Mouse (Mus musculus) left cerebral cortex, postnatal 4 days (tissue): ENCODE results near the gene Alx1. TPM values are rescaled to one million over a fixed set of nuclear protein-coding genes. Genes with fewer than 3 reads are reported as not detected.

Source experiments
- DNase-seq: peaks from one replicate; pipeline ENCODE4 v3.0.0-alpha.2; 2022
- intact Hi-C: fragments of 180-260 bp; cut with DNase I; formaldehyde crosslinking; loops from one replicate; pipeline ENCODE4 v1.15.1; 2025
- total RNA-seq, 2 experiments: library from RNA; stranded (reverse); gene quantifications; 2 replicates each; pipeline ENCODE4 v1.2.3; 2021

The Alx1 gene
- total RNA-seq = under 1 TPM; 0.36 to 0.60 TPM

- intact Hi-C loops = no loop called here
- no peak for DNase-seq
These were observed at the start of gene Alx1 for GRCm38 (mm10) chr10:103029730-103030490. Alx1 (minus strand) TSS chr10:103030215.

DNA sequence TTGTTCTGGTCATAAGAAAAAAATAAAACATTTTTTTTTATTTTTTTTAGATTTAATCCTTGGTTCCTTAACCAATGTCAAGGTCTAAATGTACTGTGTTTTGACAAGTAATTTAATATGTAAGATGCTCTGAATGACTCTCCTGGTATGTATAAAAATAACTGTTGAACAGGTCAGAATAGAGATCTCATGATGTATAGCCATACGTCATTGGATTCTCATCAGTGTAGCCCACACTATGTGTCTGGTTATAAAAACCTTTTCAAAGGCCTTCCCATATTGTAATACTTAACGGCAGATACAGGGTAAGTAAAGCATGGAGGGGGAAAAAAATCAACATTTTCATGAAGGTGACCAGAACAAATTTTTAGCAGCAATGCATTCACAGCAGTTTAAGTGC is 19.6 kb upstream of the Alx1 start:
- intact Hi-C loops = no loop called here
- no peak for DNase-seq

DNA sequence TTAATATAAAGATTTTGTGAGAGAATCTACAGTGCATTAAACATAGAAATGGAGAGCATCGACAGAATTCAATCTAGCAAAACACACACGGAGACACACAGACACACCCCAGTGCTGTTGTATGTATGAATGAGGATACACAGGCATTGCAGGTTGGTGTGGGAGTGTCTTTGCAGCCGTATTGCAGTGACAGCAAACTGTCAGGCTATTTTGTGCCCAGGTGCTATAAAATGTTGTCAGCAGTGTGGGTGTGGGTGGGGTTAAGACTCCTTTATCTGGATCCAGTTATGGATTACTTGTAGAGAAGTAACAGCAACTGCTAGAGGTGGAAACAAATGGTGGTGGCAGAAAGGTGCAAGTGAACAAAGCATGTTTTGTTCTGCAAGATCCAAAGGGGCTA is 16.6 kb upstream of the Alx1 start:
- no peak for DNase-seq
- intact Hi-C loops = no loop called here

GRCm38 (mm10) chr10:103045019-103045418 is 15.0 kb upstream of the Alx1 start:
- intact Hi-C loops = no loop called here

GRCm38 (mm10) chr10:103035002-103035640 is 5.1 kb upstream of the Alx1 start:
- DNase-seq = no peak
- intact Hi-C loops = no loop called here

More at GRCm38 (mm10) chr10:103045019-103045418, 15.0 kb upstream of the Alx1 start:
- no peak for DNase-seq

- intact Hi-C loops = no loop called here
These were observed 916 bp upstream of the Alx1 start for GRCm38 (mm10) chr10:103030931-103031330.

GRCm38 (mm10) chr10:103029132-103029729 is 784 bp downstream of the Alx1 start:
- intact Hi-C loops = no loop called here
- no peak for DNase-seq

More at GRCm38 (mm10) chr10:103030931-103031330, 916 bp upstream of the Alx1 start:
- no peak for DNase-seq

- DNase-seq = no peak
- intact Hi-C loops = no loop called here
These were observed 1.5 kb downstream of the Alx1 start for GRCm38 (mm10) chr10:103028253-103029131.

- DNase-seq = no peak
- intact Hi-C loops = no loop called here
These were observed 2.1 kb downstream of the Alx1 start for GRCm38 (mm10) chr10:103027931-103028252.

- intact Hi-C loops = no loop called here
- DNase-seq = no peak
These were observed 2.6 kb downstream of the Alx1 start for GRCm38 (mm10) chr10:103027226-103027930.

- intact Hi-C loops = no loop called here
- no peak for DNase-seq
These were observed 3.3 kb downstream of the Alx1 start for GRCm38 (mm10) chr10:103026636-103027225.

DNA sequence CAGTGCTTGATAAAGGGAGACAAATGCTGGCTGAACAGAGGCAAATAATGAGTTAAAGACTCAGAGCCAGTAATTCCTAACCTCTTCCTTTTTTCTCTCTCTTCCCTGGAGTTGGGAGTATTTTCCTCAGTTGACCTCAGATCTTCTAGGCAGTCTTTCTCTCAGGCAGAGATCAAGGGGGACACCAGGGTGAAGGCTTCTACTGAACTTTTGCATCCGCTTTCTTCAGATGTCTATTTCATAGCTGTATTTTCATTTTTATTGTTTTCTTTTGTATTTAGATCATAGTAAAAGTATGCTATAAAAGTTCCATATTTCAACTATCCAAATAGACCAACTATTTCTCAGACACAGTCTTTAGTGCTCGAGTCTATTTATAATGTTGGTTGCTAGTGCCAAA is 27.5 kb downstream of the Alx1 start:
- intact Hi-C loops = no loop called here
- DNase-seq = no peak

DNA sequence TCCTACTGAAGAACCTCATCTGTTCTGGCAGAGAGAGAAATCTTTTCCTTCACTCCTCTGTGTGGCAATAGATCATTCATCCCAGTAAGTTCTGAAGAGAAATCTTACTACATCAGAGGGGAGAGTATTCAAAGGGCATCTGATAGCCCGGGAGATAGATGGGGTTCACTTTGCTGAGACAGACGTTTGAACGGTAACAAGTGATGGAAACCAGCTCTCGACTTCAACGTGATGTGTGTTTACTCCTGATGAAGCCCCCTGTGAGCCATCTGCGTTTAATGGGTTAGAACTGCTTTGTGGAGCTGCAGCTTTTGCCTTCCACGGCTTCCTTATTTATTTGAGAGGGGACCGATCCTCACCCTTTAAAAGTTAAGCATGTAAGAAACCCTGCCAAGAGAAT is 29.1 kb downstream of the Alx1 start:
- intact Hi-C loops = no loop called here
- DNase-seq = no peak

DNA sequence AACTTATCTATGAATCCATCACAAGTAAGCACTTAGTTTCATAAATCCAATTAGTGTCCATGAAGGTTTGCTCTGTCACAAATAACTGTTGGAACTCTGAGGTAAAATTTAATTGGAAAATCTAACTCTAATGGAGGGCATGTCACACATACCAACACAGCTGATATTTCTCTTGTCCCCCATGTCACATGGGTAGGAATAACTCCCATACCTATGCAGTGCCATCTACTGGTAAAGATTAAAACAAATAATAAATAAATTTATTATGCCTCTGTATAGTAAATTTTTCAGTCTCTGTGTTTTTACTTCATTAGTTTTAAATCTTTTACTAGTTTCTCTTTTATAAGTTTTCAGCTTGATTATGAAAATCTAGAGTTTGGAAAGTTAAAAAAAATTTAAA is 30.4 kb downstream of the Alx1 start:
- intact Hi-C loops = no loop called here

DNA sequence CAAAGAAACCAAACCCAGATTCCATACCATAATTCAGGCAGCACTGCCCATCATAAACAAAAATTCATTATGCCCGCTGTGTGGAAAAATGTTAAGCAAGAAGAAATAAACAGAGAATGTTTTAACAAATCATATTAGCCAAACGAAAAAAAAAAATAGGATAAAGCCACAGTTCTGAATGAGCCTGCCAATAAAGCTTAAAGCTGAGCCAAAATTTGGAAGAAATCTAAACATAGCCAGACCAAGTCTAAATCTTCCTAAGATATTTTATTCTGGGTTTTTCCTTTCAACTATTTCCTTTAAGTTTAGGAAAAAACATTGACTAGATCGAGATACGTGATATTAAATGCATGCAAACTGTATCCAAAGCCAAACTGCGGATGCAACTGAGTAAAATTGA is 54.9 kb downstream of the Alx1 start:
- no peak for DNase-seq
- intact Hi-C loops = no loop called here

More for the DNA sequence above, 30.4 kb downstream of the Alx1 start:
- no peak for DNase-seq

DNA sequence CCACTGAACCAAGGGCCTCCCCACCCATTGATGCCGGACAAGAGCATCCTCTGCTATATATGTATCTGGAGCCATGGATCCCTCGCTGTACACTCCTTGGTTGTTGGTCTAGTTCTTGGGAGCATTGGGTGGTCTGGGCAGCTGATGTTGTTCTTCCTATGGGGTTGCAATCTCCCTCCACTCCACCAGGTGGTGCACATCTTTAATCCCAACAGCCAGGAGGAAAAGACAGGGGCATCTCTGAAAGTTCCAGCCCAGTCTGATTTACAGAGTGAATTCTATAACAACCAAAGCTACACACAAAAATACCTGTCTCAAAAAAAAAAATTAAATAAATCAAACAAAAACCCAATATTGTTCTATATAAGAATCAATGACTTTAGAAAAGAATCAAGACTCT is 70.4 kb downstream of the Alx1 start:
- no peak for DNase-seq
- intact Hi-C loops = no loop called here
